Mouse (Mus musculus) spleen, adult 2 months (tissue): ENCODE data around the gene Cntnap2. TPM values are rescaled to one million over a fixed set of nuclear protein-coding genes. Genes with fewer than 3 reads are reported as not detected.
"Not testable (repeated sequence)": the region's sequence is repeated elsewhere in the genome, so short reads cannot be mapped to it uniquely, and the experiment has no call there.

Source experiments
- DNase-seq, 2 experiments: peaks; one replicate each; pipeline versions ENCODE4 v3.0.0 to v3.0.0-alpha.2; 2012 to 2021; ENCODE audit warnings: low spot score in 2 of 2, low read depth in 1 of 2
- H3K27ac ChIP-seq: fragments of 200-500 bp; 2 replicates; pipeline ENCODE4 v1.5.1; 2012; ENCODE audit warnings: low read length, inconsistent platforms; ENCODE audit not compliant: insufficient read depth
- H3K27me3 ChIP-seq: fragments of 200-500 bp; 2 replicates; pipeline ENCODE4 v1.6.1; 2012; ENCODE audit warnings: mild to moderate bottlenecking, moderate library complexity, low read length, inconsistent platforms; ENCODE audit not compliant: control insufficient read depth, insufficient read depth
- H3K36me3 ChIP-seq: fragments of 200-500 bp; 2 replicates; pipeline ENCODE4 v1.6.1; 2012; ENCODE audit warnings: mild to moderate bottlenecking, low read length, inconsistent platforms; ENCODE audit not compliant: control insufficient read depth, insufficient read depth
- H3K4me1 ChIP-seq: fragments of 200-500 bp; 2 replicates; pipeline ENCODE4 v1.6.1; 2011; ENCODE audit warnings: inconsistent platforms; ENCODE audit not compliant: control insufficient read depth, insufficient read depth, insufficient read length
- H3K4me3 ChIP-seq: fragments of 200-500 bp; 2 replicates; pipeline ENCODE4 v1.5.1; 2011; ENCODE audit warnings: mild to moderate bottlenecking, inconsistent platforms; ENCODE audit not compliant: insufficient read depth, insufficient read length; ENCODE audit errors: extremely low read depth
- CTCF ChIP-seq: fragments of 200-500 bp; IDR thresholded peaks from 2 replicates; pipeline ENCODE4 v1.5.1; 2011; ENCODE audit warnings: mild to moderate bottlenecking, inconsistent platforms; ENCODE audit not compliant: insufficient read depth, insufficient read length, insufficient replicate concordance; ENCODE audit errors: extremely low read depth
- POLR2A ChIP-seq: fragments of 200-500 bp; IDR thresholded peaks from 2 replicates; pipeline ENCODE4 v1.6.1; 2011; ENCODE audit warnings: low read depth, low read length, inconsistent platforms
- WGBS: fragments of 180-500 bp; shearing (Covaris S2); methylation state at CpG from one replicate; pipeline ENCODE4 v1.1.7; 2018; 5-methylcytosine and 5-hydroxymethylcytosine counted together
- polyA plus RNA-seq: library from polyadenylated mRNA; depleted of rRNA; stranded (reverse); fragments of >200 nt; gene quantifications from 2 replicates; pipeline ENCODE4 v1.2.3, GENCODE M21; 2012

Gene Cntnap2
- polyA plus RNA-seq, 1 experiment: not detected

DNA sequence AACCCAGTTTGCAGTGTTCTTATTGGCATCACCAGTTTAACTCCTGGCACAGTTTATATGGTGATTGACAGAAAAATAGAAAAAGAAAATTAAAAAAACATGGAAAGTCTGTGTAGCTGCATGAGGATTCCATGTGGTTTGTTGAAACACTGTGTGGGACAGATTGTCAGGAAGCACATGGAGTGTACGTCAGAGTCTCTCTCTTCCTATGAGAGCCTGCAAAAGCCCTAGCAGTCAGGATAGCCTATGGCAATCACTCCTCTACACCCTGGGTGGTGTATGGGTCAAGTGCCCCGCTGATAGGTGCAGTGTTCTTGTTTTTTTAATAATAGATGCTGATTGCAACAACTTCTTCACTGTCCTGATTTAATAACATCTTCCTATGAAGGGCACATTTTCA lies 2123.1 kb downstream of the Cntnap2 start:
- no peak for DNase-seq
- TF ChIP-seq POLR2A (no peak), CTCF (no peak)
- WGBS: 92% methylated on average over 2 of the region's 2 CpGs
- no peak overlapping the region for H3K27ac ChIP-seq
- H3K27me3 ChIP-seq: no peaks in the 10 kb centered on the region
- no peak overlapping the region for H3K4me3 ChIP-seq
- H3K36me3 ChIP-seq: no peaks in the 10 kb centered on the region
- H3K4me1 ChIP-seq: no peaks in the 10 kb centered on the region

DNA sequence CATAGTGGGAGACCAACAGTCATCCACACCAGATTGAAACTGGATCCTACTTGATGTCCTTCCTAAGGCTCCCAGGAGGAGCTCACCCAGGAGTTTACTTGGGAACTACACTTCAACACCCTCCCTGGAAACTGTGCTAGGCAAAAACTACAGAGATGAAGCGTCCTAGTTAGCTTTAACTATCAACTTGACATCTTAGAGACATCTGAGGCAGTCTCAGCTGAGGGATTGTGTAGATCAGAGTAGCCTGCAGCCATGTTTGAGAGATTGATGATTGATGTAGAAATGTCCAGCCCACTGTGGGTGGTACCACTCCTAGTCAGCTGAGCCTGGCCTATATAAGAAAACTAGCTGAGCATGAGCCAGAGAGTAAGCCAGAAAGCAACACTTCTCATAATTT lies 2123.6 kb downstream of the Cntnap2 start:
- no peaks in the 10 kb centered on the region for H3K4me1 ChIP-seq
- TF ChIP-seq POLR2A: no peak
- TF ChIP-seq CTCF: no peak
- 84% methylated on average over 1 of the region's 1 CpGs for WGBS

DNA sequence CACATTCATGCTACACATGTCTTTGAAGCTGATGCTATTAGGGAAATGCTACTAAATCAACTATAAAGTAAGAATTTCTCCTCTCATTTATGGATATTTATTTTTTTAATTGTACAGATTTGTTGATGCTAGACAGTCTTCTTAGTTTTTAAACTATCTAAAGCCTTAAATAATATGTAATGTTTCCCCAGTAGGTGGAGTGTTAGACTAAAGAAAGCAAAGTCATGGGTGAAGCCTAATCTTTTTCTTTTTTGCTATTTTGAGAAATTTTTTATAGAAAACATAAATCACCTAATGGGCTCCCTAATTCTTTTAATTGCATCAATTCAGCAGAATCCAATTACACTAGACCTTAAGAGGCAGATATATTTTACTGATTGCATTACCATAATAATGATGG lies 2124.7 kb downstream of the Cntnap2 start:
- H3K27ac ChIP-seq, DNase-seq, H3K4me3 ChIP-seq, H3K27me3 ChIP-seq, H3K4me1 ChIP-seq, H3K36me3 ChIP-seq: not testable (repeated sequence)

More for the DNA sequence above, 2123.6 kb downstream of the Cntnap2 start:
- Histone ChIP-seq H3K36me3 (no peaks in the 10 kb centered on the region), H3K27ac (no peak overlapping the region), H3K27me3 (no peaks in the 10 kb centered on the region), H3K4me3 (no peak overlapping the region)
- no peak for DNase-seq

DNA sequence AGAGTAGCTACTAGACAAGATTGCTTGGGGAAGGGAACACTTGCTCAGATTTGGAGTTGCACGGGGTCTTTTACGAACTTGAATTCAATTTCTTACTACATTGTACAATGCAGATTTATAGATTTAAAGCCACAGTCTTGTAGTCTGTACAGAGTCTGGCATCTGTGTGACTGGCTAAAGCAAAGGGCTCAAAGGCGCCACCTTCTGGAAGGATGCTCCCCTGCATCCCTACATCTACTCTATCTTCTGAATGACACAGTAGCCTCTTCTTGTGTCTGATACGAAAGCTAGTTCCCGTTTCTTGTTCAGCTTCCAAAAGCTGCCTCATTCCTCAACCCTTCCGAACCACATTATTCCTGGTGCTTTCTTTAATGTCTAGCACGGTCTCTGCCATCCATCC lies 2129.0 kb downstream of the Cntnap2 start:
- WGBS: 40% methylated on average over 7 of the region's 7 CpGs

DNA sequence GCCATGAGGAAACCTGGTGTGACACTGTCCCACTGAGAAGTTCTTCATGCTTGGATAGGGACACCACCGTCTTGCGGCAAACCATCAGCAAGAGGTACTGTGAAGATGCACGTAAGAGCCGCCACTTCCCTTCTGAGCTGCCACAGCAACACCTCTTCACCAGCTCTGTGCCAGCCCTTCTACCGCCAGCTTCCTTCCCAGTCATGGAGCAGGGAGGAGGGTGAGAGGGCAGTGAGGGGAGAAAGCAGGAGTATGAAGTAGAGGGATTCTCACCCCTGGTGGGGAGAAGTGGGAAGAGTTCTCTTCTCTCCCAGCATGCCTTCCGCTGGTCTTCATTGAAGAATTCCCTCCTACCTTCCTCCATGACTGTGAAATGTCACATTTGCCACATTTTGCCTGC lies 2129.4 kb downstream of the Cntnap2 start:
- H3K4me3 ChIP-seq, H3K27me3 ChIP-seq, H3K36me3 ChIP-seq, H3K27ac ChIP-seq, DNase-seq, H3K4me1 ChIP-seq: not testable (repeated sequence)
- 73% methylated on average over 6 of the region's 6 CpGs for WGBS

More for the DNA sequence above, 2129.0 kb downstream of the Cntnap2 start:
- Histone ChIP-seq H3K36me3 (no peaks in the 10 kb centered on the region), H3K4me1 (no peaks in the 10 kb centered on the region), H3K27ac (no peak overlapping the region), H3K4me3 (no peak overlapping the region), H3K27me3 (no peaks in the 10 kb centered on the region)
- TF ChIP-seq POLR2A (no peak), CTCF (no peak)
- peak in 1 of 2 experiments; percentile 4 for DNase-seq

DNA sequence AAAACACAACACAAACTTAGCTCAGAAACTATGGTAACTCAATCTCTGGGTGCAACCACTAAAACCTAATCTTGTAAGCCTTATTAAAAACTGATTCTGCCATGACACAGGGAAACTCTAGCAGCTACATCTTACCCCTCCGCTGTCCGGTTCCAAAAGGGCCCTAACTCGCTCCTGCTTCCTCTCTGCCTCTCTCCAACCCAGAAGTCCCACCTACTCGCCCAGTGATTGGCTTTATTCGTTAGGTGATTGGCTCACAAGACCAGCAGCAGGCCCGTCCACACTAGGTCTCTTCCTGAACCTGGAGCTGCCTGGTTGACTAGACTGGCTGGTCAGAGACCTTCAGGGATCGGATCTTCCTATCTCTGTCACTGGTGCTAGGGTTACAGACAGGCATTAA lies 2131.1 kb downstream of the Cntnap2 start:
- Histone ChIP-seq H3K4me1 (no peaks in the 10 kb centered on the region), H3K27ac (no peak overlapping the region), H3K4me3 (no peak overlapping the region), H3K27me3 (no peaks in the 10 kb centered on the region), H3K36me3 (no peaks in the 10 kb centered on the region)
- WGBS: 88% methylated on average over 7 of the region's 7 CpGs
- no peak for DNase-seq
- TF ChIP-seq POLR2A (no peak), CTCF (no peak)

DNA sequence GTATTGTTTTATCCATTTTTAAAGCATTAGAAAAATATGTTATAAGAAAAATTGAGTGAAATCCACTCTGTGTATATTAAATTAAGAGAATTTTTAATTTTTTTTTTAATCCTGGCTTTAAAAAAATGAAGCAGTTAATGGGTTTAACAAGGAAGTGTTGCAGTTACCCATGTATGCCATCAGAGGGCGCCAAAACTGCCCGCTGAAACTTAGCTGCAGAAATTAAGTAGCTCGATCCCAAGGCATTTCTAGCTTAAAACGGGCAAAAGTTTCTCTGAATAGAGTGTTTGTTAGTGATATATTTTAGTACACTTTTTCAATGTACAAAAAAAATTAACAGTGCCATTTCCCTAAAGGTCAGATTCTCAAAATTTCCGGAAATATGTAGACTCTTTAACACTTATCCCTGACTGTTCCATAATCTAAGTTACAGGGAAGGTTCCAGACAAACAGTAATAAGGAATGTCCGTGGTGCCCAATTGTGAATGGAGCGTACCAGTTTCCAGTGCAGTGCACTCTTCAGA lies 2132.2 kb downstream of the Cntnap2 start:
- Histone ChIP-seq H3K36me3 (no peaks in the 10 kb centered on the region), H3K4me1 (no peaks in the 10 kb centered on the region), H3K27ac (no peak overlapping the region), H3K27me3 (no peaks in the 10 kb centered on the region), H3K4me3 (no peak overlapping the region)
- TF ChIP-seq POLR2A (no peak), CTCF (peak; percentile 35; the same call in 1 of the 2 replicates)
- DNase-seq: peak; percentile 23 to 29
- 25% methylated on average over 7 of the region's 7 CpGs for WGBS
